Mouse (Mus musculus): ENCODE data around the gene Kirrel3.

- TF ChIP-seq CTCF (IDR thresholded peaks at IDR 0.05; ENCODE audit: low read depth, low read length): no peak
- no peak for TF ChIP-seq POLR2A (IDR thresholded peaks at IDR 0.05; ENCODE audit: borderline replicate concordance, low read depth, low read length)
These were observed 562.8 kb downstream of the Kirrel3 start for GRCm38 (mm10) chr9:35048449-35048848.
